Mouse (Mus musculus) c-Kit-positive CD71-positive TER-119-positive erythroid progenitor cells, embryonic 14.5 days (primary cell): ENCODE results near the gene Adamts13.

Experiments
- DNase-seq: peaks from one replicate; pipeline ENCODE4 v3.0.0-alpha.2; 2013; ENCODE audit warnings: low spot score

Gene Adamts13

GRCm38 (mm10) chr2:26973960-26974359 is 744 bp downstream of the Adamts13 start:
- no peak for DNase-seq

- no peak for DNase-seq
Measured at GRCm38 (mm10) chr2:26980361-26980760, 7.1 kb downstream of the Adamts13 start.

- no peak for DNase-seq
Measured at GRCm38 (mm10) chr2:26984179-26984578, 11.0 kb downstream of the Adamts13 start.

- DNase-seq: no peak
Measured at GRCm38 (mm10) chr2:26984640-26985039, 11.4 kb downstream of the Adamts13 start.

GRCm38 (mm10) chr2:26993936-26994335 is 20.7 kb downstream of the Adamts13 start:
- no peak for DNase-seq

GRCm38 (mm10) chr2:26997498-26997897 is 24.3 kb downstream of the Adamts13 start:
- no peak for DNase-seq

- DNase-seq: no peak
Measured at GRCm38 (mm10) chr2:26997993-26998392, 24.8 kb downstream of the Adamts13 start.

GRCm38 (mm10) chr2:27006255-27006654 is 33.0 kb downstream of the Adamts13 start:
- DNase-seq: no peak

GRCm38 (mm10) chr2:27007701-27008100 is 34.5 kb downstream of the Adamts13 start:
- no peak for DNase-seq

- DNase-seq: peak; percentile 75
Measured at GRCm38 (mm10) chr2:27009714-27010244, 36.6 kb downstream of the Adamts13 start, which contains the start of gene Cacfd1. Gene Cacfd1, plus strand, starts transcription at chr2:27009926.

GRCm38 (mm10) chr2:27017802-27018201 is 44.6 kb downstream of the Adamts13 start:
- peak; percentile 59 for DNase-seq

- DNase-seq: no peak
Measured at GRCm38 (mm10) chr2:27019530-27019929, 46.3 kb downstream of the Adamts13 start.

GRCm38 (mm10) chr2:27021103-27021502 is 47.9 kb downstream of the Adamts13 start:
- no peak for DNase-seq

- no peak for DNase-seq
Measured at GRCm38 (mm10) chr2:27022612-27023011, 49.4 kb downstream of the Adamts13 start.

- DNase-seq: no peak
Measured at GRCm38 (mm10) chr2:27024136-27024535, 50.9 kb downstream of the Adamts13 start.

GRCm38 (mm10) chr2:27025545-27025944 is 52.3 kb downstream of the Adamts13 start:
- no peak for DNase-seq

- DNase-seq: no peak
Measured at GRCm38 (mm10) chr2:27026332-27026731, 53.1 kb downstream of the Adamts13 start.

GRCm38 (mm10) chr2:27026857-27027617 is 53.8 kb downstream of the Adamts13 start:
- no peak for DNase-seq

- peak; percentile 68 for DNase-seq
Measured at GRCm38 (mm10) chr2:27027618-27028436, 54.6 kb downstream of the Adamts13 start, which contains the start of gene Slc2a6. Gene Slc2a6, minus strand, starts transcription at chr2:27027998.

GRCm38 (mm10) chr2:27028437-27029015 is 55.3 kb downstream of the Adamts13 start:
- no peak for DNase-seq

GRCm38 (mm10) chr2:27032361-27032760 is 59.1 kb downstream of the Adamts13 start:
- no peak for DNase-seq

GRCm38 (mm10) chr2:27036003-27036402 is 62.8 kb downstream of the Adamts13 start:
- DNase-seq: no peak
